Comparison of ENCODE assay signal across 8 mouse cellular contexts in genomic region chr13:81709805-81710204, GRCm38 (mm10). TPM values are rescaled to one million over a fixed set of nuclear protein-coding genes. Genes with fewer than 3 reads are reported as not detected.
DNase-seq lines count a peak whose midpoint lies in the region; ATAC-seq and TF ChIP-seq lines count a peak whose summit lies in the region.
"Had no signal": no experiment of that assay in that cellular context is flagged by ENCODE, and none has a peak within 500 bp of the region (broad histone marks: within the 10 kb centered on the region; RNA-seq: fewer than 3 reads in every experiment).

No protein-coding gene starts in this region.

- no peak for DNase-seq in lung, postnatal 0 days (ENCODE audit: low spot score)
- no peak for DNase-seq in lung, adult 18-20 months
- no peak for DNase-seq in liver, embryonic 14.5 days (ENCODE audit: low read depth in 3 of 3, low spot score in 3 of 3)
- no peak for DNase-seq in right cerebral cortex, postnatal 25 days
- DNase-seq in spleen, postnatal 4 days (ENCODE audit: low spot score in 2 of 2): no peak
- no peak for DNase-seq in cerebellum, adult 18-20 months
- DNase-seq: adrenal gland, adult 2 months had no signal

- H3K27me3 ChIP-seq in lung, postnatal 0 days (replicated peaks; ENCODE audit: insufficient read depth, low read length): no peaks in the 10 kb centered on the region
- H3K27me3 ChIP-seq in forebrain, embryonic 15.5 days: no peaks in the 10 kb centered on the region
- H3K27me3 ChIP-seq in liver, embryonic 14.5 days (ENCODE audit: control insufficient read depth, insufficient read depth, low read length): no peaks in the 10 kb centered on the region

- no peaks in the 10 kb centered on the region for H3K36me3 ChIP-seq in lung, postnatal 0 days (ENCODE audit: insufficient read depth, low read length)
- H3K36me3 ChIP-seq in forebrain, embryonic 15.5 days: no peaks in the 10 kb centered on the region
- H3K36me3 ChIP-seq in liver, embryonic 14.5 days (replicated peaks; ENCODE audit: control insufficient read depth, insufficient read depth, low read depth): no peaks in the 10 kb centered on the region

- H3K4me2 ChIP-seq in lung, postnatal 0 days (replicated peaks; ENCODE audit: low read depth, low read length): peak overlapping the region; percentile 98; the same call in 1 of the 2 replicates
- peak overlapping the region; percentile 93 for H3K4me2 ChIP-seq in forebrain, embryonic 15.5 days (replicated peaks)
- peak overlapping the region; percentile 86 for H3K4me2 ChIP-seq in liver, embryonic 14.5 days (ENCODE audit: low read depth)

- no peak overlapping the region for H3K4me3 ChIP-seq in lung, postnatal 0 days (ENCODE audit: low read depth, low read length)
- peak overlapping the region; percentile 89 for H3K4me3 ChIP-seq in forebrain, embryonic 15.5 days
- H3K4me3 ChIP-seq in liver, embryonic 14.5 days (ENCODE audit: insufficient read depth in 1 of 2, low read depth in 2 of 2, low read length in 2 of 2): peak overlapping the region; percentile 66 to 90; a peak in 3 of 4 replicates

- peak overlapping the region; percentile 17; the same call in 1 of the 2 replicates for H3K9ac ChIP-seq in lung, postnatal 0 days (replicated peaks; ENCODE audit: low read depth)
- no peak overlapping the region for H3K9ac ChIP-seq in forebrain, embryonic 15.5 days (replicated peaks)
- H3K9ac ChIP-seq in liver, embryonic 14.5 days (replicated peaks): peak overlapping the region; percentile 61

- WGBS in lung, postnatal 0 days: 32% methylated on average over 4 of the region's 4 CpGs
- 20% methylated on average over 4 of the region's 4 CpGs for WGBS in forebrain, embryonic 15.5 days
- WGBS in liver, embryonic 14.5 days (ENCODE audit: insufficient replicate concordance): 22% methylated on average over 4 of the region's 4 CpGs

- H3K4me1 ChIP-seq in lung, postnatal 0 days (ENCODE audit: insufficient read depth, low read depth, low read length): no peaks in the 10 kb centered on the region
- peaks cover 21% of the 10 kb centered on the region for H3K4me1 ChIP-seq in forebrain, embryonic 15.5 days
- H3K4me1 ChIP-seq in liver, embryonic 14.5 days (replicated peaks; ENCODE audit: control insufficient read depth in 2 of 2, insufficient read depth in 2 of 2, low read length in 1 of 2): peaks cover 17 to 22% of the 10 kb centered on the region in 2 experiments

- TF ChIP-seq CTCF in lung, postnatal 0 days (IDR thresholded peaks at IDR 0.05): no peak
- TF ChIP-seq CTCF in liver, embryonic 14.5 days (IDR thresholded peaks at IDR 0.05; ENCODE audit: low read depth): no peak

- no peak for TF ChIP-seq EP300 in lung, postnatal 0 days (IDR thresholded peaks at IDR 0.05)
- TF ChIP-seq EP300 in liver, embryonic 14.5 days (IDR thresholded peaks at IDR 0.05; ENCODE audit: low read depth): no peak

- no peak overlapping the region for H3K27ac ChIP-seq in lung, postnatal 0 days (ENCODE audit: low read length)
- no peak overlapping the region for H3K27ac ChIP-seq in forebrain, embryonic 15.5 days (replicated peaks)
- H3K27ac ChIP-seq in liver, embryonic 14.5 days: no peak overlapping the region

- no peak for ATAC-seq in lung, postnatal 0 days
- no peak for ATAC-seq in forebrain, embryonic 15.5 days (replicated peaks)
- ATAC-seq in liver, embryonic 14.5 days (ENCODE audit: insufficient read depth): no peak

- no peaks in the 10 kb centered on the region for H3K9me3 ChIP-seq in lung, postnatal 0 days (ENCODE audit: low read length)
- H3K9me3 ChIP-seq in forebrain, embryonic 15.5 days: no peaks in the 10 kb centered on the region
- H3K9me3 ChIP-seq in liver, embryonic 14.5 days (ENCODE audit: control insufficient read depth, low read length): no peaks in the 10 kb centered on the region

RNA-seq across cellular contexts. Expression of gene Polr3g, which starts 1.0 kb away (rescaled TPM):
- 5.1 and 5.2 TPM in 2 replicates for polyA plus RNA-seq in lung, postnatal 0 days (2015; fragmentation: Nextera tagmentation; extraction: Ambion mirVana)
- polyA plus RNA-seq in forebrain, embryonic 15.5 days (2015; fragmentation: Nextera tagmentation; extraction: Ambion mirVana): 3.8 and 4.0 TPM in 2 replicates
- 6.5 and 8.9 TPM in 2 replicates for polyA plus RNA-seq in liver, embryonic 14.5 days (2012; rRNA removed)
- polyA plus RNA-seq in liver, embryonic 14.5 days (2014; fragmentation: Nextera tagmentation; extraction: Ambion mirVana): 10.9 and 11.7 TPM in 2 replicates

RNA-seq across cellular contexts. Expression of gene Mblac2, which starts 1.3 kb away (rescaled TPM):
- 5.6 and 6.5 TPM in 2 replicates for polyA plus RNA-seq in lung, postnatal 0 days (2015; fragmentation: Nextera tagmentation; extraction: Ambion mirVana)
- 25.7 and 28.1 TPM in 2 replicates for polyA plus RNA-seq in forebrain, embryonic 15.5 days (2015; fragmentation: Nextera tagmentation; extraction: Ambion mirVana)
- polyA plus RNA-seq in liver, embryonic 14.5 days (2012; rRNA removed): 1.1 and 1.2 TPM in 2 replicates
- 2.7 and 3.2 TPM in 2 replicates for polyA plus RNA-seq in liver, embryonic 14.5 days (2014; fragmentation: Nextera tagmentation; extraction: Ambion mirVana)

RNA-seq across cellular contexts. Expression of gene Lysmd3, which starts 52.3 kb away (rescaled TPM):
- polyA plus RNA-seq in lung, postnatal 0 days (2015; fragmentation: Nextera tagmentation; extraction: Ambion mirVana): 19.3 and 20.0 TPM in 2 replicates
- 20.7 and 23.6 TPM in 2 replicates for polyA plus RNA-seq in forebrain, embryonic 15.5 days (2015; fragmentation: Nextera tagmentation; extraction: Ambion mirVana)
- polyA plus RNA-seq in liver, embryonic 14.5 days (2012; rRNA removed): 4.3 and 6.4 TPM in 2 replicates
- 19.0 and 21.5 TPM in 2 replicates for polyA plus RNA-seq in liver, embryonic 14.5 days (2014; fragmentation: Nextera tagmentation; extraction: Ambion mirVana)
